27 mouse cellular contexts compared by ENCODE assay signal in genomic region chr19:36961320-36961719, GRCm38 (mm10).
"Had no signal": no experiment of that assay in that cellular context is flagged by ENCODE, and none has a peak within 500 bp of the region (broad histone marks: within the 10 kb centered on the region; RNA-seq: fewer than 3 reads in every experiment).

No protein-coding gene starts in this region.

- H3K4me3 ChIP-seq: embryonic facial prominence, embryonic 10.5 days; embryonic facial prominence, embryonic 12.5 days; embryonic facial prominence, embryonic 13.5 days; embryonic facial prominence, embryonic 15.5 days; erythroblast, embryonic 14.5 days; forebrain, embryonic 10.5 days; forebrain, embryonic 12.5 days; forebrain, embryonic 13.5 days; forebrain, embryonic 15.5 days; gastrocnemius, adult 2 months; heart, adult 2 months; heart, embryonic 10.5 days had no signal

- H3K9ac ChIP-seq: embryonic facial prominence, embryonic 12.5 days; embryonic facial prominence, embryonic 13.5 days; embryonic facial prominence, embryonic 15.5 days; forebrain, embryonic 12.5 days; forebrain, embryonic 13.5 days; forebrain, embryonic 15.5 days; forebrain, postnatal 0 days had no signal

- ATAC-seq: forebrain, embryonic 13.5 days; forebrain, embryonic 14.5 days; forebrain, embryonic 15.5 days; forebrain, embryonic 16.5 days; forebrain, postnatal 0 days had no signal

- DNase-seq: cerebellum, postnatal 10 days; cerebellum, postnatal 14 days; cerebellum, postnatal 25 days; cerebellum, postnatal 36 days; embryo, embryonic 11 days; forebrain, postnatal 0 days; gastrocnemius, adult 2 months; gastrocnemius, postnatal 10 days; gastrocnemius, postnatal 14 days; gastrocnemius, postnatal 25 days; gastrocnemius, postnatal 36 days; heart, adult 11 months; heart, adult 18-20 months; heart, adult 2 months had no signal

- H3K27ac ChIP-seq: embryonic facial prominence, embryonic 10.5 days; embryonic facial prominence, embryonic 12.5 days; embryonic facial prominence, embryonic 13.5 days; embryonic facial prominence, embryonic 15.5 days; forebrain, embryonic 10.5 days; forebrain, embryonic 12.5 days; forebrain, embryonic 13.5 days; forebrain, embryonic 15.5 days; gastrocnemius, adult 2 months; heart, adult 2 months; heart, embryonic 10.5 days had no signal

- H3K4me1 ChIP-seq: embryonic facial prominence, embryonic 10.5 days; embryonic facial prominence, embryonic 12.5 days; embryonic facial prominence, embryonic 13.5 days; embryonic facial prominence, embryonic 15.5 days; forebrain, embryonic 10.5 days; forebrain, embryonic 12.5 days; forebrain, embryonic 13.5 days; forebrain, embryonic 15.5 days; heart, embryonic 10.5 days had no signal

- H3K9me3 ChIP-seq: embryonic facial prominence, embryonic 10.5 days; embryonic facial prominence, embryonic 12.5 days; embryonic facial prominence, embryonic 13.5 days; embryonic facial prominence, embryonic 15.5 days; forebrain, embryonic 10.5 days; forebrain, embryonic 12.5 days; forebrain, embryonic 13.5 days; forebrain, embryonic 15.5 days; heart, embryonic 10.5 days had no signal

- H3K27me3 ChIP-seq: embryonic facial prominence, embryonic 12.5 days; embryonic facial prominence, embryonic 13.5 days; embryonic facial prominence, embryonic 15.5 days; forebrain, embryonic 12.5 days; forebrain, embryonic 13.5 days; forebrain, embryonic 15.5 days had no signal

- H3K4me2 ChIP-seq: embryonic facial prominence, embryonic 12.5 days; embryonic facial prominence, embryonic 13.5 days; embryonic facial prominence, embryonic 15.5 days; forebrain, embryonic 12.5 days; forebrain, embryonic 13.5 days; forebrain, embryonic 15.5 days; heart, embryonic 11.5 days had no signal
